Mouse (Mus musculus) megakaryocyte, embryonic 14.5 days (primary cell): ENCODE results near the gene 2010111I01Rik.

Experiments
- FLI1 ChIP-seq: IDR thresholded peaks from 2 replicates; pipeline ENCODE4 v1.6.1; 2012; ENCODE audit warnings: low read length, inconsistent platforms, mixed read lengths
- GATA1 ChIP-seq: IDR thresholded peaks from 3 replicates; pipeline ENCODE4 v1.6.1; 2012; ENCODE audit warnings: mixed read lengths, low read length, inconsistent platforms, borderline replicate concordance

DNA sequence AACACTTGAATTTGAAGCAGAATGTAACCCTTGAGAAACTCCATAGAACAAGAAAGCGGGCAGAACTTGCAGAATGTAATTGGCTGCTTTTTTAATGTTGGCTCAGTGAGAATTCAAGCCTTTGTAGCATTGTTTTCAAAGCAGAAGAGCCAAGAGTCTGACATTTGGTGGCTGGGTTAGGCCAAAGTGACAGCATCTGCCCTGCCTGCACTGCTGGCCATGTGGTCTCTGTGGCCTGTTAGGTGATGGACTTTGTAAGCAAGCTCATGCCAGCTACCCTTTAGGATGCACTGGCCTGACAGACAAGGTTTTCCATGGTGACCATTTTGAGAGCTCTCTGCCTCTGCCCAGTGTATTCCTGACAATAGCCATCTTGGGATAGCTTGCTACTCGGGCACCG is 333.2 kb downstream of the 2010111I01Rik start:
- TF ChIP-seq GATA1 (no peak), FLI1 (no peak)
